Mouse (Mus musculus) heart, postnatal 0 days (tissue): ENCODE results near the gene Coasy.
"Not testable (repeated sequence)": the region's sequence is repeated elsewhere in the genome, so short reads cannot be mapped to it uniquely, and the experiment has no call there.

Experiments
- CTCF ChIP-seq: IDR thresholded peaks from 2 replicates; pipeline ENCODE4 v1.5.1; 2016; ENCODE audit warnings: antibody characterized with exemption, control low read depth, low read depth
- EP300 ChIP-seq: IDR thresholded peaks from 2 replicates; pipeline ENCODE4 v1.6.1; 2016; ENCODE audit warnings: antibody characterized with exemption, low read depth

GRCm38 (mm10) chr11:101124494-101124893, 42.1 kb downstream of the Coasy start:
- TF ChIP-seq CTCF, EP300: not testable (repeated sequence)
